Mouse (Mus musculus) kidney, postnatal 14 days (tissue): ENCODE results near the gene Pole.

Experiments
- DNase-seq: peaks from one replicate; pipeline ENCODE4 v3.0.0; 2022; ENCODE audit warnings: mixed read lengths

Gene Pole

GRCm38 (mm10) chr5:110345553-110345952 lies 59.4 kb downstream of the Pole start:
- no peak for DNase-seq

DNA sequence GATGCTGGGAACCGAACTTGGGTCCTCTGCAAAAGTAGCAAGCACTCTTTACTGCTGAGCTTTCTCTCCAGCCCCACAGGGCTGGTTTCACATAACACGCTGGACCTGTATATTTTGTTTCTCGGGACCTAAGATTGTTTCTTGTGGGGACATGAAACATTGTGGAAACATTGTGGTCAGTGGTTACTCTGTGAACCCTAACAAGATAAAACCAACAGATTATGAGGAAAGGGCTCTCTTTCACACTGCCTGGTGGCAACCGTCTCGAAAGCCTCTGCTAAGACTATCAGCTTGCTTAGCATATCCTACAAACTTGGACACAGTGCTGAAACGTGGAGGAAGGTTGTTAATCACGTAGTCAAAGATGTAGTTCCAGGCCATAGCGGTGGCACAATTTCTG lies 60.9 kb downstream of the Pole start:
- no peak for DNase-seq

- DNase-seq = peak; percentile 54
Observed at GRCm38 (mm10) chr5:110354716-110355115, 68.6 kb downstream of the Pole start.

GRCm38 (mm10) chr5:110357531-110358179 lies 71.5 kb downstream of the Pole start:
- DNase-seq = peak; percentile 85

GRCm38 (mm10) chr5:110361465-110361864 lies 75.4 kb downstream of the Pole start:
- no peak for DNase-seq

GRCm38 (mm10) chr5:110362813-110363178 lies 76.7 kb downstream of the Pole start:
- DNase-seq = no peak

DNA sequence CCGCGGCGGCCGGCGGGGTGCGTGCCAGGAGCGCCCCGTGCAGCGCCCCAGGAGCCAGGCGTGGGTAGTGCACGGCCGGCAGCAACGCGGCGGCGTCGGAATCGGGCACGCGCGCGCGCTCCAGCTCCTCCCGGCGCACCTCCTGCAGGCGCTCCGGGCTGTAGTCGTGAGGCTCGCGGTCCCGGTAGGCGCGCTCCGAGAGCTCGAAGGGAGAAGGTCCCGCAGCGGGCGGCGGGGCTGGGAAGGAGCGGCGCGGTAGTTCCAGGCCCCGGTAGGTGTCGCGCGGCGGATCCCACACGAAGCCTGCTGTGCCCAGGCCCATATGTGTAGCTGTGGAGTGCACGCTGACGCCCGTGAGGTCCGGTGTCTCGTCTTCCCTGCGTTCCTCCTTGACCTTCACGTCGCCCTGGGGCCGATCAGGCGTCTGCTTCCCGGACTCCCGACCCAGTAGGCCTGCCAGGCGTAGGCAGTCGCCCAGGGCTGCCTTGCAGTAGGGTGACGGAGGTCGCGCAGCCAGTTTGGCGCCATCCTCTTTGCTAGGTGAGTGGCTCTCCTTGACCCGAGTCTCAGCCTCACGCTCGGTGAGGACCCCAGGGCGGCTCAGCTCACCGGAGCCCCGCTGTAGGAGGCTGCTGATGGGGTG lies 77.2 kb downstream of the Pole start:
- peak; percentile 84 for DNase-seq

GRCm38 (mm10) chr5:110363822-110364545 lies 77.9 kb downstream of the Pole start:
- no peak for DNase-seq

- DNase-seq = peak; percentile 71
Observed at GRCm38 (mm10) chr5:110376802-110377433, 90.8 kb downstream of the Pole start.

DNA sequence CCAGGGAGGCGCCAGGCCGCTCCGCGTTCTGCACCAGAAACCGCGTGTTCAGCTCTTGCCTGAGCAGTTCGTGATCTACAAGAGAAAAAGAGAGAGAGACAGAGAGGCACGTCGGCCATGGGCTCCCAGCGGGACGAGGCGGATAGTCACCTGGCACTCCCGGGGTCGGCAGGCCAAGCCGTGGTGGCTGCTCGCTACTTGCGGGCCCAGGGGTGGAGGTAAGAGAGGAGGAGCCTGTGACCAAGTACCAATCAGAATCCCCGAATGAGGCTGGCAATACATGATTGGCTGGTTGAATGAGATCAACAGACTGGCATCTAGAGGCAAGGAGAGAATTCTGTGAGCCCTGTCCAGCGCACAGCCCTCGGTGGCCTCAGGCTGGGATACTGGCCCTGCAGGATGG lies 92.1 kb downstream of the Pole start:
- DNase-seq = no peak

DNA sequence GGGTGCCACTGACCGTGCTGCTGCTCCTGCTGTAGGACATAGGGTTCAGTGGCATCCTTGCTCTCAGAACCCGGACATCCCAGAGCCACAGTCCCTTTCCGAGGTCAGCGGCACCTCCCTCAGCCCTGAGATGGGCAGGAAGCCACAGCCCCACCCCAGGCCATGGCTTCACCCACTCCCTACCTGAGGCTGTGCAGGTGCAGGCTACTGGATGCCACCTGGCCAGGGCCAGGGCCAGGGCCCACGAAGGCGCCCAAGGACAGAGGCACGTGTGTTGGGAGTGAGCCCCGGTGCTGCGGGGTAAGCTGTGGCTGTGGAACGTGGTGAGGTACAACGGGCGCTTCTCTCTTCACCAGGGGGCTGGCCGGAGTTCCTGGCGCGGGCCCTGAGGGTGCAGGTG lies 93.0 kb downstream of the Pole start:
- DNase-seq = no peak

DNA sequence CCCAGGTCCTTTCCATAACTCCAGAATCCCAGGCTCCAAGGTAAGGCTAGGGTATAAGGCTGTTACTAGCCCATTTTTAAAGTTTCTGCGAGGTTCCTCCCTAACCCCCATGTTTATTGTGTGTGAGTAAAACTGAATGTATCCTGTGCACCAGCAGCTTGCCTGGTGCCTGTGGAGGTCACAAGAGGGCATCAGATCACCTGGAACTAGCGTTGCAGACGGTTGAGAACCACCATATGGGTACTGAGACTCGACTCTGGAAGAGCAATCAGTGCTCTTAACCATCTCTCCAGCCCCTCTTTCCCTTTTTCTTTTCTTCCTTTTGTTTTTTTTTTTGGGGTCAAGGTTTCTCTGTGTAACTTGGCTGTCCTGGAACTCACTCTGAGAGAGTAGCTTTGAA lies 93.7 kb downstream of the Pole start:
- no peak for DNase-seq

DNA sequence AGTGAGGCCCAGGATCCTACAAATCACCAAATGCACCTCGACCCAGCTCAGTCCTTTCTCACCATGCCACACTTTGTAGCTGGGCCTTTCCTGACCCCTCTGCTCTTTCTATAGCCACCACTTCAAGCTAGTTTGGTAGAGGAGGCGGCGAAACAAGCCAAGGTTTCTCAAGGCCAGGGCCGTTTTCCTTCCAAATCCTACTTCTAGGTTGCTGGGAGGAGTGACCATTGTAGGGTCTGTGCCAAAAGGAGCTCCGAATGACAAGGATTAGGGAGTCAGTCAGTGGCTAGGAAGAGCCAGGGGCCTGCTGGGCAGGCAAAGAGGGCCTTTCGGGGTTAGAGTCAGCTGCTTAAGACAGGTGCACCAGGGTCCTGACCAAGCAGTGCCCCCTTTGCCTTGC lies 98.4 kb downstream of the Pole start:
- no peak for DNase-seq

DNA sequence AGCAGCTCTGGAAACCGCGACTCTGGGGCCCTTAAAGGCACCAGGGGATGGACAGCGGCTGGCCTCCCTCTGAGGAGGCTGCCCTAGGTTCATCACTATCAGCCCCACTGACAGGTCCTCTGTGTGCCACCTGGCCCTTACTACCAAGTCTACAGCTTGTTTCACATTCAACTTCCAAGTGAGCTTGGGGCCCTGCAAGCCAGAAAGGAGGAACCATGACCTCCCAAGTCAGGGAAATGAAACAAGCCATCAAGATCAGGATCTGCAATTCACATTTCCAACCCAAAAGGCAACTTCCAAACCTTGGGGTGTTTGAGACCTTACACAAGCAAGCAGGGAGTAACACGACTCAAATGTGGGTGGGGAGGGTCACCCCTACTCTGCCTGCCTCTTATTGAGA lies 99.2 kb downstream of the Pole start:
- DNase-seq = no peak

GRCm38 (mm10) chr5:110386371-110387330 lies 100.5 kb downstream of the Pole start:
- DNase-seq = peak; percentile 85
